Mouse (Mus musculus): ENCODE data around the gene Rnd2. TPM values are rescaled to one million over a fixed set of nuclear protein-coding genes. Genes with fewer than 3 reads are reported as not detected.
"Not testable (repeated sequence)": the region's sequence is repeated elsewhere in the genome, so short reads cannot be mapped to it uniquely, and the experiment has no call there.

Rnd2 gene
- total RNA-seq, 4 experiments from 2014 or later, result 5.3 to 7.5 (median 6.2) TPM

- DNase-seq (ENCODE audit: low spot score), result no peak
Observed at GRCm38 (mm10) chr11:101468731-101469130, 3.9 kb downstream of the Rnd2 start.

GRCm38 (mm10) chr11:101469155-101469554, 4.4 kb downstream of the Rnd2 start:
- DNase-seq (ENCODE audit: low spot score), result no peak

GRCm38 (mm10) chr11:101470206-101470605, 5.4 kb downstream of the Rnd2 start:
- no peak for DNase-seq (ENCODE audit: low spot score)

- no peak for DNase-seq (ENCODE audit: low spot score)
Observed at GRCm38 (mm10) chr11:101471926-101472325, 7.1 kb downstream of the Rnd2 start.

- DNase-seq (ENCODE audit: low spot score), result no peak
Observed at GRCm38 (mm10) chr11:101472336-101472735, 7.5 kb downstream of the Rnd2 start.

GRCm38 (mm10) chr11:101473686-101474085, 8.9 kb downstream of the Rnd2 start:
- not testable (repeated sequence) for DNase-seq (ENCODE audit: low spot score)

- no peak for DNase-seq (ENCODE audit: low spot score)
Observed at GRCm38 (mm10) chr11:101474298-101474697, 9.5 kb downstream of the Rnd2 start.

GRCm38 (mm10) chr11:101476361-101476760, 11.6 kb downstream of the Rnd2 start:
- not testable (repeated sequence) for DNase-seq (ENCODE audit: low spot score)

- no peak for DNase-seq (ENCODE audit: low spot score)
Observed at GRCm38 (mm10) chr11:101477194-101477551, 12.4 kb downstream of the Rnd2 start.

- DNase-seq (ENCODE audit: low spot score), result no peak
Observed at GRCm38 (mm10) chr11:101477552-101478211, 12.9 kb downstream of the Rnd2 start.

- no peak for DNase-seq (ENCODE audit: low spot score)
Observed at GRCm38 (mm10) chr11:101479171-101479635, 14.4 kb downstream of the Rnd2 start.

- no peak for DNase-seq (ENCODE audit: low spot score)
Observed at GRCm38 (mm10) chr11:101480912-101481311, 16.1 kb downstream of the Rnd2 start.

GRCm38 (mm10) chr11:101483804-101484203, 19.0 kb downstream of the Rnd2 start:
- DNase-seq (ENCODE audit: low spot score), result no peak

- no peak for DNase-seq (ENCODE audit: low spot score)
Observed at GRCm38 (mm10) chr11:101484245-101484644, 19.4 kb downstream of the Rnd2 start.

- DNase-seq (ENCODE audit: low spot score), result no peak
Observed at GRCm38 (mm10) chr11:101484814-101485213, 20.0 kb downstream of the Rnd2 start.

- no peak for DNase-seq (ENCODE audit: low spot score)
Observed at GRCm38 (mm10) chr11:101485509-101486028, 20.8 kb downstream of the Rnd2 start.

GRCm38 (mm10) chr11:101486126-101486525, 21.3 kb downstream of the Rnd2 start:
- no peak for DNase-seq (ENCODE audit: low spot score)

- no peak for DNase-seq (ENCODE audit: low spot score)
Observed at GRCm38 (mm10) chr11:101506269-101506780, 41.5 kb downstream of the Rnd2 start.

GRCm38 (mm10) chr11:101507090-101507489, 42.3 kb downstream of the Rnd2 start:
- DNase-seq (ENCODE audit: low spot score), result no peak

- DNase-seq (ENCODE audit: low spot score), result no peak
Observed at GRCm38 (mm10) chr11:101518937-101519336, 54.1 kb downstream of the Rnd2 start.

GRCm38 (mm10) chr11:101519364-101519763, 54.6 kb downstream of the Rnd2 start:
- no peak for DNase-seq (ENCODE audit: low spot score)
